Mouse (Mus musculus) ES-E14 (cell line): ENCODE measurements around the gene Zfand4.

Source experiments
- MAFK ChIP-seq: IDR thresholded peaks from 2 replicates; pipeline ENCODE4 v1.6.1; 2014; ENCODE audit warnings: mild to moderate bottlenecking, low read depth, low read length, inconsistent platforms; ENCODE audit not compliant: insufficient read depth
- ZC3H11A ChIP-seq: IDR thresholded peaks from 2 replicates; pipeline ENCODE4 v1.6.1; 2012; ENCODE audit warnings: low read depth, mild to moderate bottlenecking, inconsistent platforms, low read length, borderline replicate concordance
- ZNF384 ChIP-seq: IDR thresholded peaks from 2 replicates; pipeline ENCODE4 v1.6.1; 2012; ENCODE audit warnings: low read depth, low read length, inconsistent platforms

DNA sequence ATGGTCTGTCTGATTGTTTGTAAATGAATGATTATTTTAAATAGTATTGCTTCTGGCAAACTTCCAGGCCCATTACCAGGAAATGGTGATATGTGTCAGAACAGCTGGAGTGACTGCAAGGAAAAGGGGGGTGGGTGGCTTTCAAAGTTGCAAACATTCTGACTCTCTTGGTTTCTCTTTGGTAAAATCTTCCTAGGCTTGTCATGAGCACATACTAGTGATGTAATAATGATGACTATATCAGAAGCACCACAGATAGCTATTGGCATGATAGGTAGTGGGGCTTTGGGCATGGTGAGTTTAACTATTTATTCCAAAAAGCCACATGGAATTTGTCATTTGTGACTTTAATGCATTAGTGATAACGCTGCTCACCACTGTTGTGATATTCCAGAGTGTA lies 110.1 kb downstream of the Zfand4 start:
- TF ChIP-seq ZC3H11A (no peak), ZNF384 (no peak), MAFK (no peak)
